Mouse (Mus musculus): ENCODE measurements around the gene Dnah14. TPM values are rescaled to one million over a fixed set of nuclear protein-coding genes. Genes with fewer than 3 reads are reported as not detected.

The Dnah14 gene
- total and polyA plus RNA-seq, 2 experiments from 2014 or later, result 0.56 TPM; not detected in 1

DNA sequence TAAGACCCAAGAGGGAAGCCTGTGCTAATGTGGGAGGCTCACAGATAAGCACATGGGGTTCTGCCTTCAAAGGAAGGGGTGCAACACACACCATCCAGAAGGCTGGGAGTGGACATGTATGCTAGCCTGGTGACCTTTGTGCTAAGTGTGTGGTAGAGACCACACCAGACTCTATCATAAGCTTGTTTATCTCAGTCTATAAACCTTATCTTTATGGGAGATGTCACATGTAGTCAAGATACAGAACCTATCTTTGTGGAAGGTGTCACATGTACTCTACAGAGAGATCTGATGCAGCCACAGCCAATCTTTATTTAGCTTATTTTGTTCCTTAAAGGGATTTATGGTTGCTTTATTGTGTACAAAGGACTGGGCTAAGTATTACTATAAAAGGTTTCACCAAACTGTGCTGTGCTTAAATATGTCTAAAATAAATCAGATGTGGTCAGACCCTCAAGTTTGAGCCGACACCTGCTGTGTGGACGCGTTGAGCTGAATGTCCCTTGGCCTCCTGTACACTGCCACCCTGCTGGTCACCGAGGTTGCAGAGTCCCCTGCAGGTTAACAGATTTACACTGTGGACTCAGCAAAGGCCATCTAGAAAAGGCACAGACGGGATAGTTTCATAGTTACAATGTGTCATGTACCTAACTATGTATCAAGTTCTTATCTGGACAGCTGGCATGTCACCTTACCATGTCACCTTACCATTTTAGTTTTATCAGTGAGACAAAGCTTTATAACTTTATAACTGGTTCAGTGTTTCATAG, 118.6 kb downstream of the Dnah14 start:
- Histone ChIP-seq H3K4me2 (ENCODE audit: low read depth, low read length) (no peak overlapping the region), H3K27ac (ENCODE audit: low read depth) (no peak overlapping the region), H3K9ac (replicated peaks; ENCODE audit: low read depth, low read length) (no peak overlapping the region), H3K4me3 (ENCODE audit: low read depth, low read length) (no peak overlapping the region), H3K4me1 (ENCODE audit: control insufficient read depth, insufficient read depth) (no peaks in the 10 kb centered on the region), H3K27me3 (ENCODE audit: control insufficient read depth, insufficient read depth, low read length) (no peaks in the 10 kb centered on the region), H3K9me3 (replicated peaks; ENCODE audit: control insufficient read depth, low read length) (no peaks in the 10 kb centered on the region), H3K36me3 (replicated peaks; ENCODE audit: control insufficient read depth, insufficient read depth, low read length) (no peaks in the 10 kb centered on the region)
- no peak for ATAC-seq (ENCODE audit: insufficient read depth, low read depth)
- 63% methylated on average over 5 of the region's 5 CpGs for WGBS
- TF ChIP-seq EP300 (IDR thresholded peaks at IDR 0.05; ENCODE audit: low read depth), result no peak
- TF ChIP-seq CTCF (IDR thresholded peaks at IDR 0.05; ENCODE audit: low read depth), result no peak
- DNase-seq (ENCODE audit: low spot score), result no peak

GRCm38 (mm10) chr1:181728707-181729106, 152.3 kb downstream of the Dnah14 start:
- DNase-seq (ENCODE audit: low spot score) (peak; percentile 41), ATAC-seq (ENCODE audit: insufficient read depth, low read depth) (no peak)
- no peaks in the 10 kb centered on the region for H3K36me3 ChIP-seq (replicated peaks; ENCODE audit: control insufficient read depth, insufficient read depth, low read length)
- no peaks in the 10 kb centered on the region for H3K4me1 ChIP-seq (ENCODE audit: control insufficient read depth, insufficient read depth)
- no peak for TF ChIP-seq EP300 (IDR thresholded peaks at IDR 0.05; ENCODE audit: low read depth)
- peak; percentile 68 for TF ChIP-seq CTCF (IDR thresholded peaks at IDR 0.05; ENCODE audit: low read depth)
- 39% methylated on average over 5 of the region's 5 CpGs for WGBS
- no peaks in the 10 kb centered on the region for H3K9me3 ChIP-seq (replicated peaks; ENCODE audit: control insufficient read depth, low read length)
- no peak overlapping the region for H3K27ac ChIP-seq (ENCODE audit: low read depth)
- H3K4me2 ChIP-seq (ENCODE audit: low read depth, low read length), result no peak overlapping the region
- no peak overlapping the region for H3K9ac ChIP-seq (replicated peaks; ENCODE audit: low read depth, low read length)
- H3K4me3 ChIP-seq (ENCODE audit: low read depth, low read length), result no peak overlapping the region
- no peaks in the 10 kb centered on the region for H3K27me3 ChIP-seq (ENCODE audit: control insufficient read depth, insufficient read depth, low read length)

DNA sequence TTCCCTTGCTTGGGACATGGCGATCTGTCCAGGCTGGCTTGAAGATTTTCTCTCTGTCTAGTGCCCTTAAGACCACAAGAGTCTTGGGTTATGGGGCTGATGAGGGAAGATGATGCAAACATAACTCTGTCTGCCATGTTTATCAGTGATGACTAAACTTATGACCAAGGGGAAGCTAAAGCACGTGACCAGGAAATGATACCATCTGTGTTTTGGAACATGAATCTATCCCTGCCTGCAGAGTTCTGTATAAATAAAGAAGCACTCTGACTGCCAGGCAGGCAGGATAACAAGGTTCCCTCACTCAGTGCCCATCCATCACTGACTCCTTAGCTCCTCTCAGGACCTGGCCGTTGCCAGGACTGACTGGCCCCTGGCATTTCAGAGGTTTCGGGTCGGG, 157.2 kb downstream of the Dnah14 start:
- 66% methylated on average over 5 of the region's 5 CpGs for WGBS
- no peak for TF ChIP-seq EP300 (IDR thresholded peaks at IDR 0.05; ENCODE audit: low read depth)

DNA sequence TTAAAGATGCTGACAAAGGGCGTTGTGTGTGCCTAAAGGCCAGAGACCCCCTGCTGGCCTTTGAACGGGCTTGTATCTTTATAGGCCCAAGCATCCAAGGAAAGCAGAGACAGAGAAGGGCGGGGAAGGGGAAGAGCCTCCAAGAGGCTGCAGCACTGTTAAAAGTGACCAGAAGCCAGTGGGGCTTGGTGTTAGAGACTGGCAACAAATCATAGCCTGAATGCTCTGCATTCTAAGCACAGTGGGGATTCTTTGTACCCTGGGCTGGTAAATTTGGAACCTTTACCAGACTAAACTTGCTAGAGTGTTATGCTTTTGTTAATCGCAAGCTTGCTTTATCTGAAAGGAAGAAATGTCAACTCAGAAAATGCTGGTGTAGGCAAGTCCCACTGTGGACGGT, 163.9 kb downstream of the Dnah14 start:
- H3K27me3 ChIP-seq (ENCODE audit: control insufficient read depth, insufficient read depth, low read length), result no peaks in the 10 kb centered on the region
- no peaks in the 10 kb centered on the region for H3K4me1 ChIP-seq (ENCODE audit: control insufficient read depth, insufficient read depth)
- no peak overlapping the region for H3K4me3 ChIP-seq (ENCODE audit: low read depth, low read length)
- no peaks in the 10 kb centered on the region for H3K36me3 ChIP-seq (replicated peaks; ENCODE audit: control insufficient read depth, insufficient read depth, low read length)
- no peak overlapping the region for H3K4me2 ChIP-seq (ENCODE audit: low read depth, low read length)
- H3K9me3 ChIP-seq (replicated peaks; ENCODE audit: control insufficient read depth, low read length), result no peaks in the 10 kb centered on the region
- no peak for TF ChIP-seq CTCF (IDR thresholded peaks at IDR 0.05; ENCODE audit: low read depth)
- TF ChIP-seq EP300 (IDR thresholded peaks at IDR 0.05; ENCODE audit: low read depth), result no peak
- ATAC-seq (ENCODE audit: insufficient read depth, low read depth), result no peak
- H3K9ac ChIP-seq (replicated peaks; ENCODE audit: low read depth, low read length), result no peak overlapping the region
- DNase-seq (ENCODE audit: low spot score), result no peak
- no peak overlapping the region for H3K27ac ChIP-seq (ENCODE audit: low read depth)
- WGBS, result 68% methylated on average over 5 of the region's 5 CpGs

More for the DNA sequence above, 157.2 kb downstream of the Dnah14 start:
- DNase-seq (ENCODE audit: low spot score) (no peak), ATAC-seq (ENCODE audit: insufficient read depth, low read depth) (no peak)
- no peaks in the 10 kb centered on the region for H3K27me3 ChIP-seq (ENCODE audit: control insufficient read depth, insufficient read depth, low read length)
- H3K9me3 ChIP-seq (replicated peaks; ENCODE audit: control insufficient read depth, low read length), result no peaks in the 10 kb centered on the region
- H3K9ac ChIP-seq (replicated peaks; ENCODE audit: low read depth, low read length), result no peak overlapping the region
- H3K4me1 ChIP-seq (ENCODE audit: control insufficient read depth, insufficient read depth), result no peaks in the 10 kb centered on the region
- H3K36me3 ChIP-seq (replicated peaks; ENCODE audit: control insufficient read depth, insufficient read depth, low read length), result no peaks in the 10 kb centered on the region
- H3K4me3 ChIP-seq (ENCODE audit: low read depth, low read length), result no peak overlapping the region
- no peak overlapping the region for H3K4me2 ChIP-seq (ENCODE audit: low read depth, low read length)
- no peak overlapping the region for H3K27ac ChIP-seq (ENCODE audit: low read depth)

DNA sequence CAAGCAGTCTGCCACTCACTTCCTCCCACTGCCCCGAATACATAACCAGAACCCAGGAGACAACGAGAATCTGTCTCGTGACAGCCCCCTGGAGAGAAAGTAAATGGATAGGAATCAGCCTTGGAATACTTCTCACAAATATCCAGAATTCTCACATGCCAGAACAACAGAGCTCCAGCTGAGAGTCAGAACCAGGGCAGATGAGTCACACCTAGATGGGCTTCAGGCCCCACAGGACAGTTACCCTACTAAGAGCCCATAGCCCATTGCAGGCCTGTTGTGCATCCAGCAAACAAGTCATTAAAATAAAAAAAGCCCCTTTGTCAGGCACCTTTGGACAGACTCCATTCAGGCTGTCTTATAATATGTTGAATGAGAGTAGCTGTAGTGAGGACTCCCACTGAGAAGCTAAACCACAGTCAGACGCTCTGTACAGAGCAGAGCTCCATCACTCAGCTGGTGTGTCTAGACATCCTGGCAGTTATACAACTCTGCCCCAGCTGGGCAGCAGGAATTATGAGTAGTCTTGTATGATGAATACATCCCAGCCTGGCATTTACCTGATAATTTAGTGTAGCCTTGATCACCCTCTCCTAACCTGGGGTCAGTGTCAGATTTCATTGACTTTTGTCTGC, 166.0 kb downstream of the Dnah14 start:
- Histone ChIP-seq H3K27me3 (ENCODE audit: control insufficient read depth, insufficient read depth, low read length) (no peaks in the 10 kb centered on the region), H3K4me2 (ENCODE audit: low read depth, low read length) (no peak overlapping the region), H3K9ac (replicated peaks; ENCODE audit: low read depth, low read length) (no peak overlapping the region), H3K4me1 (ENCODE audit: control insufficient read depth, insufficient read depth) (no peaks in the 10 kb centered on the region), H3K27ac (ENCODE audit: low read depth) (no peak overlapping the region), H3K9me3 (replicated peaks; ENCODE audit: control insufficient read depth, low read length) (no peaks in the 10 kb centered on the region), H3K36me3 (replicated peaks; ENCODE audit: control insufficient read depth, insufficient read depth, low read length) (no peaks in the 10 kb centered on the region), H3K4me3 (ENCODE audit: low read depth, low read length) (no peak overlapping the region)
- WGBS, result 71% methylated on average over 4 of the region's 4 CpGs
- no peak for TF ChIP-seq CTCF (IDR thresholded peaks at IDR 0.05; ENCODE audit: low read depth)
- no peak for TF ChIP-seq EP300 (IDR thresholded peaks at IDR 0.05; ENCODE audit: low read depth)
- DNase-seq (ENCODE audit: low spot score) (no peak), ATAC-seq (ENCODE audit: insufficient read depth, low read depth) (no peak)

Measured in heart, postnatal 0 days (tissue).